Mouse (Mus musculus): ENCODE data around the gene Snx29.
"Not testable (repeated sequence)": the region's sequence is repeated elsewhere in the genome, so short reads cannot be mapped to it uniquely, and the experiment has no call there.

Snx29 gene

DNA sequence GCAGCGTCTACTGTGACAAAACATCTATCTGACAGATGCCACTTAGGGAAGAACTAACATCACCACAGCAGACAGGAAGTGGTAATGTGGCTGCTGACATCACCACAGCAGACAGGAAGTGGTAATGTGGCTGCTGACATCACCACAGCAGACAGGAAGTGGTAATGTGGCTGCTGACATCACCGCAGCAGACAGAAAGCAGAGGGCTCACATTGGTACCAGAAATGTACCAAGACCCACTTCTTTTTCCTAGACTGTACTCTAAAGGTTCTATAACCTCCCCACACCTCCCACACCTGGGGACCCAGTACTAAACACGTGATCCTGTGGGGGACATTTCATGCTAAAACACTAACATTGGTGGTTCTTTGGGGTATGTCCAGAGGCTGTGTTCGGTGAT lies 126.0 kb downstream of the Snx29 start:
- not testable (repeated sequence) for DNase-seq (ENCODE audit: low read depth, low spot score)

DNA sequence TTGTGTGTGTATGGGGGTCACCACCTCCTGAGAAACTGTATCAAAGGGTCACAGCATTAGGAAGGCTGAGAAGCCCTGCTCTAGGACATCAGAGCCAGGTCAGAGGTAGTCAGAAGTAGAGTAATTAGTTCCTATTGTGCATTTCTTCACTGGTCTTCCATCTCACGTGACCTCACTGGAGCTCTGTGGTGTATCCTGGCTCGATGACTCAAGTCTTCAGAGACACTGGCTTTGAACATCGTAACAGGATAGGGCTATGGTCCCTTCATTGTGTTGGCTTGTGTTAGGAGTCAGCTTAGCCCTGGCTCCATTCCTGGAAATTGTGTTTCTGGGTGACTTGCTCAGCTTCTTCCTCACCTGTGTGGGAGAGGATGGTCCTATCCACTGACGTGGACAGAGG lies 126.6 kb downstream of the Snx29 start:
- DNase-seq (ENCODE audit: low read depth, low spot score): no peak

DNA sequence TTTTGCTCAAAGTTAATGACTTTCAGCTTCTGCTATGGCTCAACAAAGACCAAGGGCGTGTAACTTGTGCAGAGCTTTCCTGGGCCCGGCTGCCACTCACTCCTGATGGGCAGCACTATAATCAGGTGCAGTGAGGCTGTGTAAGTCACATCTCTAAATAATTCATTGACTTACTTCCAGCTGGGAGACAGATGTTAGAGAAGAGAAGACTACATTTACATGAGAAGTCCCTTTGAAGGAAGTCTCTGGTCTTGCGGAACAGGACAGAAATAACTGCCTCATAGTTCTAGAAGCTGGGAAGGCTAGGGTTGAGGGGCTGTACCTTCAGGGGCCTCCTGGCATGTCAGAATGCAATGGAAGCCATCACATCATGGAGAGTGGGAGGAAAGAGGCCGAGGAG lies 127.9 kb downstream of the Snx29 start:
- DNase-seq (ENCODE audit: low read depth, low spot score): no peak

GRCm38 (mm10) chr16:11454871-11455270 lies 132.2 kb downstream of the Snx29 start:
- DNase-seq (ENCODE audit: low read depth, low spot score): no peak

DNA sequence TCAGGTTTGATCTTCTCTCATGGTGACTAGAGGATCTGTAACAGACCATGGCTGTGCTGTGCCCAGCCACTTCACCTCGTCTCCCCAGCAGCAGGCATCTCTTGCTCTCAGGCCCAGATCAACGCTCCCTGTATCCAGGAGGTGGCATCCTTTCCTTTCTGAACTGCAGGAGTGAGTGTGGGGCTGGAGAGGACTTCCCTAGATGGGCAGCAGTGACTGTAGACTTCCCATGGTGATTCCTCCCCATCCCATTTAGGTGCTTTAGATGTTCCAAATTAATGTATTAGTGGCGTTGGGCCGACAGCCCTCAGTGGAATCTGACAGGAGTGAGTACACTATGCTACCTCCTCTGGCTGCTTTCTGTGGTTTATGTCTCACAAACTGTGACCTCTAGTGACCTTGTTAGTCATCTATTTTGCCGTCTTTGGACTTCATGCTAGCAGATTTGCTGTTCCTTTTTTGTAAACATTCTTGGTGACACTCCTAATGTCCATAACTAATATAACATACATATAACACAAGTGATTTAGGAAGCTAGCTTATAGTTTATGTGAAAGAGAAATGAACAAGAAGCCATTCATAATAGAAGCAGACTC lies 132.9 kb downstream of the Snx29 start:
- no peak for DNase-seq (ENCODE audit: low read depth, low spot score)

- no peak for DNase-seq (ENCODE audit: low read depth, low spot score)
Measured at GRCm38 (mm10) chr16:11456141-11456645, 133.5 kb downstream of the Snx29 start.

DNA sequence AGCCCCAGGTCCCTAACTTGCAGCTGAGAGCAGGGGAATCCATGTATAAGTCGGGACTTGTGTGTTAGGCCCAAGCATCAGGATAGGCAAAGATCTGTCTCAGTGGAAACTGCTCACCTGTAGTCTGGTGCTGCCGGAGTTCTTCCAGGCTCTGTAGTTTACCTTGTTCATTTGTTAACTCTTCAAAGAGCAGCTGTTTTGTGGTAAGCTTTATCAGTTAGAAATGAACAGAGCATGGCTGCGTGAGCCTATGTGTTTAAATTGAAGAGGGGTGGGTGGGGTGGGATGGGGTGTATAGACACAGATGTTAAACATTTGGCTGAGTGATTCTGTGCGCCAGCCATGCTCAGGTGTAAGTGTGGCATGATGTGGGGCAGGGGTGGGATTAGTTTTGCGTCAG lies 134.4 kb downstream of the Snx29 start:
- no peak for DNase-seq (ENCODE audit: low read depth, low spot score)

GRCm38 (mm10) chr16:11457609-11458350 lies 135.1 kb downstream of the Snx29 start:
- DNase-seq (ENCODE audit: low read depth, low spot score): no peak

GRCm38 (mm10) chr16:11460210-11460609 lies 137.5 kb downstream of the Snx29 start:
- DNase-seq (ENCODE audit: low read depth, low spot score): no peak

DNA sequence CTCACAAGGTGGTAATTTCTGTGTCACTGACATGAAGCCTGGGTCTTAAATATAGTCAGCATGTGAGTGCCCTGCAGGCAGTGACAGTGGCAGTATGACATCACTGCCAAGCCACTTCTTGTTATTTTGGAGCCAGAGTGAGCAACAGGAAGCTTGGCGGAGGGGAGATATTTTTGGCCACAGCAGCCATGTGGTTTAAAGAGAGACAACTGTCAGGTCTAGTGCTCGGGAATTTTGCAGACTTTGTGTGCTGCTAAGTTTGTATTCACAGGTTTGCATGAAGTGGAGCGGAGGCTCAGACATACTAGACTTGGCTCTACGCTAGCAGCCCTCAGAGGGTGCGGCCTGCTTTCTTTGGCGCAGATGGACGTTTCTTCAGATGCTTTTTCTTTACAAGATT lies 138.9 kb downstream of the Snx29 start:
- no peak for DNase-seq (ENCODE audit: low read depth, low spot score)

GRCm38 (mm10) chr16:11468533-11469179 lies 145.9 kb downstream of the Snx29 start:
- peak; percentile 20 for DNase-seq (ENCODE audit: low read depth, low spot score)

GRCm38 (mm10) chr16:11469491-11469890 lies 146.8 kb downstream of the Snx29 start:
- DNase-seq (ENCODE audit: low read depth, low spot score): no peak

DNA sequence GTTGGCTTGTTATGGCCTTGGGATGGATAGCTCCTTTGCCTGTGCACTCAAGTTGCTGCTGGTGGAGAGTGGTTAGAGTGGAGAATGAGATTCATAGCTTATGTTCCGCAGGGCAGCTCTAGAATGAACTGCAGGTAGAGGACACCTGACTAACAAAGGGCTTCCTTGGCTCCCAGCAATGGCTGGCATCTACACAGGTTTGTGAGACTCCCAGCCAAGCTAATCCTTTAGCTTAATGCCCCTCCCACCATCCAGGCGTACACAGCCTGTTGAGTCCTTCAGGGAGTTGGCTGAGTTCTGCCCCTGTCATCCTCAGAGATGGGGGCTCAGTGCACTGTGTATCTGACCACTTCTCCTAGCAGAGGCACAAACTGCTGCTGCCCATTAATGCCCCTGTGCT lies 148.5 kb downstream of the Snx29 start:
- no peak for DNase-seq (ENCODE audit: low read depth, low spot score)

GRCm38 (mm10) chr16:11472852-11473251 lies 150.1 kb downstream of the Snx29 start:
- no peak for DNase-seq (ENCODE audit: low read depth, low spot score)

DNA sequence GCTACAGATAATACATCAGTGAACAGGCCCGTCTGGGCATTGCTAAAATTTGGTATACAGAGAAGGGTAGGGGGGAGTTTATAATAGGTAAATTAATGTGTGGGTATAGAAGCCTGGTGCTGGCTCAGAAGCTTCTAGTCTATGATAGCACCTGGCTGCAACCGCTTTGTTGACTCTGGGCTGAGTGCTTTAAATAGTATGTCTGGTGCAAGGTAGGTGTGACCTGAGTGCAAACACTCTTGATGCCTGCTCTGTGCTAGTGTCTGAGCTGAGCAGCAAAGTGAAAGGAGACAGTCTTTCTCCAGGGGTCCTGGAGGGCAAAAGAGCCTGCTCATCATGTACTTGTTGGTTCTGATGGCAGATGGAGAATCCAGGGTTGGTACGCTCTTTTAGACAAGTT lies 150.8 kb downstream of the Snx29 start:
- DNase-seq (ENCODE audit: low read depth, low spot score): no peak

GRCm38 (mm10) chr16:11473893-11474505 lies 151.3 kb downstream of the Snx29 start:
- no peak for DNase-seq (ENCODE audit: low read depth, low spot score)

GRCm38 (mm10) chr16:11475137-11475943 lies 152.6 kb downstream of the Snx29 start:
- no peak for DNase-seq (ENCODE audit: low read depth, low spot score)

- DNase-seq (ENCODE audit: low read depth, low spot score): no peak
Measured at GRCm38 (mm10) chr16:11476314-11476713, 153.6 kb downstream of the Snx29 start.

DNA sequence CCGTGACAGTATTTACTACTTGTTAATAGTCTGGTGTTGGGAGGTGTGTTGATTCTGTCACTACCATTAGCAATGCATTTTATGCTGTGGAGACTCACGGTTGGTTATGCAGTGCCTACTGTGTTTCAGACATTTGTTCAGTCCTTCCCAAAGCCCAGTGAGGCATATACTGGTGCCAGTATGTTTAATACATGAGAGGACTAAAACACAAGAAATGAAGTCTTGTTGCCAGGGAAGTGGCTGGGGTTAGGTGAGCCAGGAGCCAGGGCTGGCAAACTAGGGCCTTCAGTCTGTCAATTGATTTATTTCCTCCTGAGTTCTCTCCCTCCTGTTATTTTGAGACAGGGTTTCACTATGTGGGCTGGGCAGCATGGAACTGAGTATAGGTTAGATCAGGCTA lies 154.3 kb downstream of the Snx29 start:
- DNase-seq (ENCODE audit: low read depth, low spot score): no peak

- DNase-seq (ENCODE audit: low read depth, low spot score): no peak
Measured at GRCm38 (mm10) chr16:11477591-11477990, 154.9 kb downstream of the Snx29 start.

DNA sequence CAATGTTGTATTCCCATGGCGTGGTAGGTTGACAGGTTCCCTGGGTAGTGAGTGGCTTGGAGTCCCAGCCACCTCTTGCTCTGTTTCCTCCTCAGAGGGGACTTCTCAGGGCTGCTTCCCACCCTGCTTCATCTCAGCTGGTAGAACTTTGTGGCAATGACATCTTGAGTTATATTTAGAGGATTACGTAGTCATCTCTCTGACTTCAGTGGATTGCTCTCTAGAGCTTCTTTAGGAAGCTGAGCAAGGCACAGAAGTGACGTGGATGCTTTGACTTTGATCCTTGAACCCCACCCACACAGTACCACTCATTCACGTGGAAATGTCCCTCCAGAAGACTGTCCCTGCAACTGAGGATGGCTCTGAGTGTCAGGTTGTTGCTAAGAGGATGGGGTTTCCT lies 156.9 kb downstream of the Snx29 start:
- DNase-seq (ENCODE audit: low read depth, low spot score): no peak

DNA sequence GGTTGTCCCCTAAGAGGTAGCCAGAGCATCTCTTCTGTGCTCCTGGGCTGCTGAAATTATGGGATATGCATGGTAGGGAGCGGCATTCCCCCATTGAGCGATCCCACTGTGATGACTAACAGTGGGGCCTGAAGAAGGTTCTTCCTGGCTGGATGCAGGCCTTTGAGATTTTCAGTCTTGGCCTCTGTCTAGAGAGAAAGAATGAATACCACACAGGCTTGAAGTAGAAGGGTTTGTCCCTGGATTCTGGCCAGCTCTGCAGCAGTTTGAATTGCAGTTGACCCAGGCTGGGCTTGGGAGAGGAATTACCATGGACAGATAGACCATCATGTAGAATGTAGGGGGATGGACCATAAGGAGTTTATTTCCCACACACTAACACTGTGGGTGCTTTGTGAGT lies 159.5 kb downstream of the Snx29 start:
- DNase-seq (ENCODE audit: low read depth, low spot score): no peak

Measured in WW6 (cell line).